Mouse (Mus musculus) embryonic stem cell, embryonic (primary cell): ENCODE data around the gene Tmem117.

Source experiments
- CTCF ChIA-PET, 4 experiments: fragments of 300-600 bp in 2 of 4; fragments of 350-600 bp in 2 of 4; sonication (Branson Sonifier 250); formaldehyde crosslinking; loops; one replicate each; lab custom pipeline; 2022; ENCODE audit warnings: inconsistent platforms in 2 of 4; lab: Charles Lee
- POLR2A ChIA-PET, 4 experiments: fragments of 300-600 bp in 2 of 4; fragments of 350-600 bp in 2 of 4; sonication (Branson Sonifier 250); formaldehyde crosslinking; loops; one replicate each; lab custom pipeline; 2022; ENCODE audit warnings: antibody characterized with exemption in 4 of 4, inconsistent platforms in 1 of 4; lab: Charles Lee

Tmem117 gene

DNA sequence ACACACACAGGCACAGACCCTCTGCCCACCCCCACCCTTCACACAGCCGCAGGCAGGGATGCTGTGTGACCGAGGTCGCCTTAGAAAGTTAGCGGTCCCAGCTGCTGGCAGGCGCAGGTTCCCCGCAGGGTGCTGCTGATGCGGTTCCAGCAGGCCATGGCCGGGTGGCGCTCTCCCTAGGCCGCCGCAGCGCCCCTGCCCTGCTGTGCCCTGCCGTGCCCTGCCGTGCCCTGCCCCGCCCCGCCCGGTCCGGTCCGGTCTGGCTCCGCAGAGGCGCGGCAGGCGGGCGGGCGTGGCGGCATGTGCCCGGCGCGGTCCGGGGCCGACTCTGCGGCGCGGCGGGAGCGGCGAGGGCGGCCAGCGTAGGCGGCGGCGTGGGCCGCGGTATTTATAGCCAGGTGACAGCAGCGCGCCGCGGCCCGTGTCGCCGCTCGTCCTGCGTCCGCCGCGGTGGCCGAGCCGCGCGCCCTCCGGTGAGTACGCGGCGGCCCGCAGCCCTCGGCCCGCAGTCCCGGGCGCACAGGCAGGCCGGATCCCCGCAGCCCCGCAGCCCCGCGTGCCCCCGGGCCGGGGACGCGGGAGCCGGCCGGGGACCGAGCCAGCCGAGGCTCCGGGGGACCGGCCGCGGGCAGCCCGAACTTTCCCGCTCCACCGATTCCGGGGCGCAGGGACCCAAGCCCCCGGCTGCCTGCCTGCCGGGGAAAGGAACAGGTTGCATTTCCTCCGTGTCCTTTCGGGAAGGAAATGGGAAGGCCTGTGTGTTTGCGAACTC, at the start of gene Tmem117:
Tmem117 (plus strand) TSS at position 403 of the 772 bp plus-strand sequence.
- POLR2A ChIA-PET: interaction anchor here (0.6 to 2.3 kb wide), 6 partner anchors 8 to 1231 kb away, joined by 3 to 6 read pairs (median 3); no protein-coding TSS in a partner anchor
- CTCF ChIA-PET: no interaction called here

DNA sequence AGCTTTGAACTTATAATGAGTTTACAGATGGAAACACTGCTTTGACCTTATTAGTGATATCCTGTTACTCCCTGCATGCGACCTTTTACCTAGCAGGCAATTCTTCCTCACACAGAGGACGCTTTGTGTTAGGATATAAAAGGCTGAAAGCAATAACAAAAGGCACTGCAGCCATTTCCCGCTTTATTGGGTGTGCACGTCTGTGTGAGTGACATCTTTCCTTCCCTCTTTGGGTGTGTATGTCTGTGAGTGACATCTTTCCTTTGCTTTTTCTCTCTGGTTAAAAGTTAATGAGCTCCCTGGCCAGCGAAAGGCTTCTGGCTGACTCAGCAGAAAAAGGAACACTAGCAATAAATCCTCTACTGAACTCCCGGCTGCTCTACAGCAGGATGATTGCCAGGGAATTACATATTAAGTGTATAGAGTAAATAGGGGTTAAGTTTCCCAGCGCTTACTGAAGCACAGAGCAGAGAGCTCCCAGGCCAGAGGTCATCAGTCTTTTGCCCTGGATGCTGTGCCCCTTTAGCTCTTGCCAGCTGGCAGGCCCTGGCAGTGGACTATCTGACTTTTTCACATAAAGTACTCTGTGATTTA, 46.9 kb upstream of the Tmem117 start:
- POLR2A ChIA-PET: interaction anchor here in 3 of 4 experiments (0.8 to 5.3 kb wide), 8 partner anchors 9 to 69 kb away, joined by 3 to 31 read pairs (median 6); no protein-coding TSS in a partner anchor

DNA sequence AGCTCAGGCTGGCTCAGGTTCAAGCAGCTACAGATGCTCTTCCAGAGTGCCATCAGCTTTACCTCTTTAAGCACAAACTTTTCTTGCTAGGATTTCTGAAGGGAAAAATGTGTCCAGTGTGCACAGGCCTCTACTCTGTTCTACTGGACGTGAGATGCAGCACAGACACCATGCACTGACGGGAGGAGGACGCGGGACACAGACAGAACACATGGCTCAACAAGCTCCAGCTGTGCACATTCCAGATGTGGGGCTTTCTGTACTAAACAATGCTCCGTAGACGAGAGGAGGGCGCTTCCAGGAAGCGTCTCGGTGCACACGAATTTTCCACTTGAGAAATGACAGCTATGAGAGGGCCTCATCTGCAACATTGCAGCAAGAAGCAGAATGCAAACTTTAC, 45.9 kb upstream of the Tmem117 start:
- ChIA-PET POLR2A (interaction anchor here in 2 of 4 experiments (1.0 to 5.3 kb wide), 5 partner anchors 8 to 21 kb away, joined by 3 to 31 read pairs (median 21); no protein-coding TSS in a partner anchor), CTCF (interaction anchor here in 1 of 4 experiments (1.6 kb wide), 1 partner anchor 26 kb away, joined by 5 read pairs; no protein-coding TSS in a partner anchor)

More for the DNA sequence above, 46.9 kb upstream of the Tmem117 start:
- CTCF ChIA-PET: interaction anchor here in 2 of 4 experiments (1.6 to 1.8 kb wide), 2 partner anchors 19 to 25 kb away, joined by 4 to 5 read pairs; no protein-coding TSS in a partner anchor

DNA sequence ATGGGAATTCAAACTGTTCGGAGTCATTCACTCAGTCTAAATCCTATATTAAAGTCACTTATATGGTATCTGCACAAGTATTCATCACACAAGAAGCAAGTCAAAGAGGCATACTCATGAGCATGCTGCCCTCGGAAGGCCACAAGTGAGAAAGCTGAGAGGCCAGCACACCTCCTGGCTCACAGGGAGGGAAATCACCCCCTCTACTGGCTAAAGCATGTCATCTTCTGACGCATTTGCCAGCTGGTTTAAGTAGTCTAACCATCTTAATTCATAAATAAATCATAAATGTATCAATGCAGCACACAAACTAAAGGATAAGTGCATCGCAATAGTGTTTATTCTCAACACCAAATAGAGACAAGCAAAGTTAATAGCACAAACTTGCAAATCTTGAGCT, 44.3 kb upstream of the Tmem117 start:
- CTCF ChIA-PET: interaction anchor here (0.6 to 2.7 kb wide), 19 partner anchors 9 to 279 kb away, joined by 3 to 21 read pairs (median 5); partner anchors contain the start of genes Irak4 (in 1 of the 4) and Pus7l (in 1 of the 4)
- POLR2A ChIA-PET: interaction anchor here in 3 of 4 experiments (0.5 to 5.0 kb wide), 18 partner anchors 8 to 65 kb away, joined by 3 to 29 read pairs (median 4); no protein-coding TSS in a partner anchor

DNA sequence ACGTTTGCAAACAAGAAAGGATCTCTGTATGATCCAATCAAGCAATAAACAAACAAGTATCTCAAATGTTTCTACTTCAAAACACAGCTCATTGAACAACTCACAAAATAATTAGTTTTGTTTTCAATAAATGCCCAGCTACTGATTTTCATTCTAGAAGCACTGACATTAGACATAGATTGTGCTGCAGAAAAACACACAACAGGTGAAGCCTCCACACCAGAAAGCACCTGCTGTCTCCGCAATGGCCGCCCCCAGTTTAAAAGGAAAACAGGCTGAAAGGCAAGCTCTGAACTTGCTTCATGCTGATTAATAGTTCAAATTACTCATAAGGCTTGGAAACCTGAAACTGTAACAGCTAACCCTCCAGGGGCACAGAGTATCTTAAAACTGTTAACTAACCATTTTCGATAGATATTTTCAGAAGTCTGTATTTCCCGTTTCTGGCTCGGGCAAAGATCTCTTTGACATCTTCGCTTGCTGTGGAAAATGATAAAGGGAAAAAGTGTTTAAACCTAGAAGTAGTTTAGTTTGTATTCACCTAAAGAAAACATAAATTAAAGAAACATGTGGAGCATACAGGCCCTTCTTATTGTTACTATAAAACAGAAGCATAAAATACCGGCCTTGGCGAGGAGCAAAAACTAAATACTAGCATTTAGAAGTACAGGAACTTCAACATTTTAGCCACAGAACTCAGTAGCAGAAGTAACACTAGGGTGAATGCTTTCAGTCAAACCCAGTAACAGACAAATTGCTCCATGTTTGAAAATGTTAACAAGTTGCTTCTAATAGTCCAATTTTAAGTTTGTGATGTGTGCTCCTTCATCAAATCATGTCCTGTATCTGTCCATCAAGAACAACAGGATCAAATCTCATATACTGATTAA, 41.0 kb upstream of the Tmem117 start:
- CTCF ChIA-PET: no interaction called here
- POLR2A ChIA-PET: interaction anchor here in 2 of 4 experiments (0.9 to 5.0 kb wide), 4 partner anchors 13 to 44 kb away, joined by 4 to 29 read pairs (median 7); partner anchors contain the start of gene Irak4 (in 1 of the 2)

DNA sequence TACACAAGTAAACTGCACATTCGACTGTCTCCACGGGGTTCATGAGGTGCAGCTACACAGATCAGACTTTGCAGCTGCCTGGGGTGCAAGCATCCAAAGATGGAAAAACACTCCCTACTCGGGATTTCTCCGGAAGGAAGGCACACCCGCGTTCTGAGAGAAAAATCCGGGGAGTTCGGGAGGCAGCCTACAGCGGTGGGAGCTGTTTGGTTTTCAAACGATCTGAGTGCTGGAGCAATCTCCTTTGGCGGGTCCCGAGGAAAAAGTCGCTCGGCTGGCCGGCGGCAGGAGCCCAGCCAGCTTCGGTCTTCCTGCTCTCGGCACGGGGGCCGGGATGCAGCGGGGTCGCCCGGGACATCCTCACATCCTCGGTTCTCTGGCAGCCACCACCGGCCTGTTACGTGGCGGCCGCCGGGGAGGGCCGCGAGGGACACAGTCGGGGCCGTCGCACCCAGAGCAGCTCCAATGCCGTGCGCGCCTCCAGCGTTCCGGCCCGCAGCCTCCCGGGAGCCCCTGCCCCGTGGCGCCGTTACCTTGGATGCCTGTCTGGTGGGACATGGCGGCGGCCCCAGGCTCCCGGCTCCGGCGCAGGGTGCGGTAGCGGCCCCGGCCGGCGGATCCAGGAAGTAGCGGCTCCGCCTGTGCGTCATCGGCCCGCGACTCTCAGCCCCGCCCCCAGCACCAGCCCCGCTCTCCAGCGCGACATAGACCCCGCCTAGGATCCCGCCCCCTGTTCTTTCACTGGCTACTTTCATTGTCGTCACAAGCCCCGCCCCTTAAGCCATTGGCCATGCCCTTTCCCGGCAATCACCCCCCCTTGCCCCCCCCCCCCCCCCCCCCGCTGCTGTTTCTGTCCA, 39.6 kb upstream of the Tmem117 start, which contains the start of gene Twf1:
Twf1 (minus strand) TSS at position 671 of the 857 bp plus-strand sequence.
- ChIA-PET CTCF (interaction anchor here in 1 of 4 experiments (0.5 kb wide), 1 partner anchor 58 kb away, joined by 9 read pairs; no protein-coding TSS in a partner anchor), POLR2A (interaction anchor here in 3 of 4 experiments (0.7 to 3.6 kb wide), 13 partner anchors 11 to 65 kb away, joined by 3 to 26 read pairs (median 4); partner anchors contain the start of genes Irak4 (in 2 of the 3) and Pus7l (in 2 of the 3))

DNA sequence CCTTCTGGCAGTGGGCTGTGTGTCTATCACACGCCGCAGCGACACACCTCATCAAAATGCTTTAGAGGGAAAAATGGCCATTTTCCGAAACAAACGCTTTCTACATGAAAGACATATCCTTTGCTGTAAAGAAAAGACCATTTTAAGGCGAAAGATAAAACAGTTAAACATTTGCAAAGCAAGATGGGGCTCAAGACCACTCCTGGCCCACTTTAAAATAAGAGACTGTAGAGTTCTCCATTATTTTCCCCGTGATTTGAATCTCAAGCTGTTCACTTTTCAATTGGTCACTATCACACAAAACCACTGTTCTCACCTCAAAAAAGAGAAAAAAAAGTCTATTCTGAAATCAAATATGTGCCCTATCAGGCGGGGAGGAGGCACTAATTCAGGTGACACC, 38.9 kb upstream of the Tmem117 start:
- POLR2A ChIA-PET: interaction anchor here in 2 of 4 experiments (0.6 to 3.6 kb wide), 17 partner anchors 10 to 65 kb away, joined by 3 to 26 read pairs (median 4); partner anchors contain the start of genes Irak4 (in 1 of the 2) and Pus7l (in 1 of the 2)
- CTCF ChIA-PET: interaction anchor here in 2 of 4 experiments (0.5 to 1.1 kb wide), 2 partner anchors 11 to 89 kb away, joined by 3 to 4 read pairs; no protein-coding TSS in a partner anchor

DNA sequence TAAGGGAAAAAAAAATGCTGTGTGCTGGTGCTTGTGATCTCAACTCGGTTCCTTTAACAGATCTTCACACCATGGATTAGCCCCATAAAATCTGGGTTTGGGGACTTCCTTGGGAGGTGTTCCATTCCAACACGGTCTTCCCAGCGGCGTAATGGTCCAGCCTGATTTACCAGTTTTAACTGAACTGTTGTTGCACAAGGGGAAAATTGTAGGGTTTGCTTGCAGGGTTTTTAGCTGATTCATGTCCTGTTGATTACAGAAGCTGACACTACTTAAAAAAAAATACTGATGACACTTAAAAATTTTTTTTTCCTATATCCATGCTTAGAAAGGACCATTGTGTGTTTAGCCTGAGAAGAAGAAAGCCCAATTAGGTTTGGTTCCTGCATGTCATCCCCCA, 37.7 kb upstream of the Tmem117 start:
- CTCF ChIA-PET: interaction anchor here in 3 of 4 experiments (0.6 to 1.1 kb wide), 6 partner anchors 9 to 982 kb away, joined by 3 to 4 read pairs (median 3); no protein-coding TSS in a partner anchor
- POLR2A ChIA-PET: interaction anchor here (0.6 to 3.6 kb wide), 13 partner anchors 9 to 545 kb away, joined by 3 to 26 read pairs (median 4); partner anchors contain the start of genes Irak4 (in 1 of the 4) and Pus7l (in 1 of the 4)

DNA sequence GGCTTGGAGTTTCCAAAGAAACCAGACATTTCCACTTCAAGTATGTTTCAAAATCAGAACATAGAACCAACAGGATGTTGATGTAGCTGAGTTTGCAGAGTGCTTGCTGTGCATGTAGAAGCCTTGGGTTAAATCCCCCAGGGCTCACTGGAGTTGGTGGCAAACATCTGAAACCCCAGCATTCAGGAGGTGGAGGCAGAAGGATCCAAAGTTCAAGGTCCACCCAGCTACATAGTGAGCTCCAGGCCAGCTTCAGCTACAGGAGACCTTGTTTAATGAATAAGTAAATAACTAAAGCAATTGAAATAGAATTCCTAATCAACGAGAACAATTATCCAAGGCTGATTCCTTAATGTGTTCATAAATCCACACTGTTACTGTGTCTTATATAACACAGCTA, 35.4 kb upstream of the Tmem117 start:
- ChIA-PET CTCF (no interaction called here), POLR2A (interaction anchor here in 1 of 4 experiments (1.3 kb wide), 1 partner anchor 50 kb away, joined by 3 read pairs; the partner anchor contains the start of genes Irak4 and Pus7l)

DNA sequence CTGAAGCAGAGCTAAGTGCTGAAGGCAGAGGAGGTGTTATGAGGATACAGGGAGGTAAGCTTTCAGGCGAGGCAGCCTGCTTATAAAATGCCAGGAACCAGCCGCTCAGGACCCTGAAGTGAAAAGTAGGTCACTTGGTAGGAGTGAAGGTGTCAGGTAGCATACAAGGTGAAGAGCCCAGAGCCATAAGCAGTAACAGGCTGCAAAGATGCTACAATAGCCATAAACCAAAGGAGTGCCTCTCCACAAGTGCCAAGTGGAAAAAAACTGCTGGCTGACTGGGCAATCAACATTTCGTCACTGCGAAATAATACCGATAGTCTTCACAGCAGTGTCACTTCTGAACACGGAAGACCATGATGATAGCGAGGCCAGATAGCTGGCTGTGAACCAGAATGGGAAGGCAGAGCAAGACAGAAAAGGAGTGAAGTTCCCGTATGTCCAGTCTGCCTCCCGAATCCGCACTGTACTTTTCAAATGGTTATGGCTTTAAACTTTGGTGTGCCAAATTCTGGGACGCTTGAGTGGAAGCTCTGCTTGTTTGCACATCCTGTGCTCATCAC, 28.8 kb upstream of the Tmem117 start:
- CTCF ChIA-PET: interaction anchor here (0.6 to 2.5 kb wide), 10 partner anchors 10 to 682 kb away, joined by 3 to 13 read pairs (median 4); no protein-coding TSS in a partner anchor

DNA sequence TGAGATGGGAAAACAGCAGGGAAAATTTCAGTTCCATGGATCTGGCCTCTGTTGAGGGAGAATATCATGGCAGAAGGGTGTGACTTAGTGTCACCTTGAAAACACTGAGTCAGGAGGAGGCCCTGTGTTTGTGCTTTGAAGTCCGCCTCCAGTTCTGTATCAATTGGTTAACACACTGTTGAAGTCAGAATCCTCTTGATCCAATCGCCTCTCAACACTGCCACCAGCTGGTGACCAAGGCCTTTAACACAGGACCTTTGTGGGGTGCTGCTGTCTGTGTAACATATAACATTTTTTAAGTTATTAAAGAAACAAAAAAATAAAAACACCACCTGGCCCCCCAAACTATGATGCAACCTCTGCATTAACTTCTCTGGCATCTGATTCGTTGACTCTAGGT, 27.7 kb upstream of the Tmem117 start:
- POLR2A ChIA-PET: interaction anchor here in 3 of 4 experiments (0.8 to 2.8 kb wide), 12 partner anchors 11 to 85 kb away, joined by 3 to 26 read pairs (median 7); partner anchors contain the start of genes Pus7l (in 2 of the 3), Irak4 (in 1 of the 3) and Twf1 (in 1 of the 3)

More for the DNA sequence above, 28.8 kb upstream of the Tmem117 start:
- POLR2A ChIA-PET: interaction anchor here in 3 of 4 experiments (0.7 to 2.8 kb wide), 18 partner anchors 10 to 86 kb away, joined by 3 to 26 read pairs (median 6); partner anchors contain the start of genes Twf1 (in 2 of the 3), Irak4 (in 1 of the 3), Pus7l (in 1 of the 3) and Tmem117 (in 1 of the 3)

DNA sequence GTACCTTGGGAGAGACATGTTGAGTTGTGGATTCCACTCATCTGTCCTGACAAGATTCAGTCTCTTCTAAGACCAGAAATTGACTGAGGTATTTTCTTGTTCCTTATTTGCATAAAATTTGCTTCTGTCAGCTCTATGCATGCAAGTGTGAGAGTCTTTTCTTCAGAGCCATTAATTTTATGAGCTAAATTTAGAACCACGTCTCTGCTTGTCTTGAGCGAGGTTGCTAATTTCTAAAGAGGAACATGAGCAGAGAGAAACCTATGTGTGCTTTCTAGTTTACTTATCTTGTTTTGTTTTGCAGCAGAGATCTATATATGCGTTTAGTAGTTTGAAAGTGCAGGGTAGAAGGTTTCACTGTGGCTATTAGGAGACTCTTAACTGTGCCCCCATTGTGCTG, 26.6 kb upstream of the Tmem117 start:
- ChIA-PET CTCF (interaction anchor here in 1 of 4 experiments (0.6 kb wide), 1 partner anchor 1589 kb away, joined by 3 read pairs; no protein-coding TSS in a partner anchor), POLR2A (no interaction called here)

More for the DNA sequence above, 27.7 kb upstream of the Tmem117 start:
- CTCF ChIA-PET: interaction anchor here in 3 of 4 experiments (0.6 to 2.5 kb wide), 8 partner anchors 11 to 44 kb away, joined by 3 to 13 read pairs (median 4); no protein-coding TSS in a partner anchor

DNA sequence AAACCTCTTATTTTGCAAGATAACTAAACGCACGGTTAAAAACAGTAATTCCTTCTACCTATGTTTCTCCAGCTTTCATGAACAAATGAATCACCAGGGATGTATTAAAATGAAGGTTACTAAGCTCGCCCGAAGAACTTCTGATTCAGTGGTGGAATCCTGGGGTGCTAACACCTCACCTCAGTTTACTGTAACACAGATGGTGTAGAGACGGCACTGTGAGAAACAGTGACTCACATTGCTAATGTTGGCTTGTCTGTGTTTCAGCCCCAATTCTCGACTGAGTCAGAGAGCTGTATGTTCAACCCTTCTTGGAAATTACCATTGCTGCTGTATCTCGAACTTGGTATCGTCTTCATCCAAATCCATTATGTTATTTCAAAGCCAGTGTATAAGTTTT, 21.3 kb upstream of the Tmem117 start:
- ChIA-PET CTCF (no interaction called here), POLR2A (interaction anchor here in 2 of 4 experiments (1.0 to 1.5 kb wide), 4 partner anchors 8 to 17 kb away, joined by 4 to 7 read pairs (median 5); no protein-coding TSS in a partner anchor)

DNA sequence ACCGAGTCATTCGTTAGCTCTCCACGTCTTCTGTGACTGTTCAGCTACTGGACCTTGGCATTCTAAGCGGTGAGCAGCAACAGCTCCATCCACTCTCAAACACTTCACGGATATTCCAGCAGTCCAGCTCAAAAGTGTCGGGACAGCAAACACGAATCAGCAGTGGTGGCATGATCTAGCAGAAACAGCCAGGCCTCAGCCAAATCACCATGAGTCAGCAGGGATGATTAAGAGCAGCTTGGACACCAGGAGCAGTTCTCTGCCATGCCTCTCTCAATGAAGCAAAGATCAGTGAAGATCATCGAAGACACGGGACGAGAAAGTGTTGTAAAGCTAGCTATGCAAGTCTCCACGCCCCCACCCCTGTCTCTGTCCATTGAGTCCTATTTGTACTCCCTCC, 13.0 kb upstream of the Tmem117 start:
- CTCF ChIA-PET: interaction anchor here in 1 of 4 experiments (1.2 kb wide), 1 partner anchor 15 kb away, joined by 3 read pairs; no protein-coding TSS in a partner anchor
- POLR2A ChIA-PET: interaction anchor here in 3 of 4 experiments (0.6 to 2.3 kb wide), 16 partner anchors 8 to 896 kb away, joined by 3 to 12 read pairs (median 4); partner anchors contain the start of gene Twf1 (in 1 of the 3)

DNA sequence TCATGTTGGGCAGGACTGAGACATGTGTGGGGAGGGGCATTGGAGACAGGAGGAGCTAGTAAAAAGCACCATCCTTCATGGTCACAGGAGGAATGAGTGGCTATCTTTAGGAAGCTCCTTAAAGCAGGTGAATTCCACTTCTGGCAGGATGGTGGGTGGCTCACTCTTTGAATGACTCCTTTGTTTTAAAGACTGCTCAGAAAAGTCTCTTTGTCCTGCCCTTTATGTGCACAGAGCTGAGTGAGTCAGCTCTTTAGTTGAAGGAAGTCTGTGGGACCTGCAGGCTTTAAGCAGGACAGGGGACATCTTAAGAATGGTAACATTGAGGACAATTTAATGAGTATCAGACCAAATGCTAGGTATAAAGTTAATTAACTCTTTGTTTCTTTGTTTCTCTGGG, 8.1 kb upstream of the Tmem117 start:
- POLR2A ChIA-PET: interaction anchor here (0.5 to 2.3 kb wide), 45 partner anchors 8 to 1102 kb away, joined by 3 to 18 read pairs (median 4); partner anchors contain the start of genes Irak4 (in 3 of the 4), Pus7l (in 3 of the 4), Tmem117 (in 1 of the 4) and Twf1 (in 1 of the 4)
- CTCF ChIA-PET: interaction anchor here (0.6 to 0.9 kb wide), 4 partner anchors 9 to 63 kb away, joined by 3 to 4 read pairs (median 4); no protein-coding TSS in a partner anchor
